Mouse (Mus musculus) myocyte (in vitro differentiated cells): ENCODE data around the gene Tmigd3. TPM values are rescaled to one million over a fixed set of nuclear protein-coding genes. Genes with fewer than 3 reads are reported as not detected.
"Not testable (repeated sequence)": the region's sequence is repeated elsewhere in the genome, so short reads cannot be mapped to it uniquely, and the experiment has no call there.

Experiments
- H3K27me3 ChIP-seq: one replicate; pipeline ENCODE4 v1.6.1; 2011; ENCODE audit not compliant: control insufficient read depth, insufficient read depth, insufficient read length
- H3K36me3 ChIP-seq: one replicate; pipeline ENCODE4 v1.6.1; 2011; ENCODE audit not compliant: control insufficient read depth, insufficient read depth
- H3K4me2 ChIP-seq: one replicate; pipeline ENCODE4 v1.6.1; 2011; ENCODE audit warnings: low read depth, control low read depth
- H3K4me3 ChIP-seq: one replicate; pipeline ENCODE4 v1.5.1; 2011; ENCODE audit warnings: mild to moderate bottlenecking, control low read depth, moderate library complexity
- H3K79me2 ChIP-seq: one replicate; pipeline ENCODE4 v1.6.1; 2011; ENCODE audit not compliant: control insufficient read depth, insufficient read depth
- H3ac ChIP-seq: one replicate; pipeline ENCODE4 v1.6.1; 2011; ENCODE audit not compliant: control insufficient read depth, insufficient read length
- CEBPB ChIP-seq: IDR thresholded peaks from 2 replicates; pipeline ENCODE4 v1.6.1; 2011; ENCODE audit warnings: mild to moderate bottlenecking, moderate library complexity; ENCODE audit not compliant: poor library complexity, insufficient read depth, severe bottlenecking
- E2F4 ChIP-seq: IDR thresholded peaks from one replicate; pipeline ENCODE4 v1.6.1; 2011; ENCODE audit warnings: mild to moderate bottlenecking, control low read depth, moderate library complexity; ENCODE audit not compliant: insufficient read depth
- MAX ChIP-seq: IDR thresholded peaks from one replicate; pipeline ENCODE4 v1.6.1; 2011; ENCODE audit warnings: low read depth, mild to moderate bottlenecking, control low read depth
- MYOD1 ChIP-seq, 3 experiments: IDR thresholded peaks; one replicate each; pipeline ENCODE4 v1.6.1; 2011; ENCODE audit warnings: control low read depth in 2 of 3, low read depth in 2 of 3, mild to moderate bottlenecking in 2 of 3, moderate library complexity in 1 of 3; ENCODE audit not compliant: insufficient read length in 2 of 3, control insufficient read depth in 1 of 3
- MYOG ChIP-seq, 3 experiments: IDR thresholded peaks; one replicate each; pipeline ENCODE4 v1.6.1; 2011; ENCODE audit warnings: control low read depth in 2 of 3, low read depth in 2 of 3, mild to moderate bottlenecking in 2 of 3; ENCODE audit not compliant: insufficient read length in 2 of 3, control insufficient read depth in 1 of 3, insufficient read depth in 1 of 3
- POLR2A ChIP-seq: IDR thresholded peaks from one replicate; pipeline ENCODE4 v1.6.1; 2011; ENCODE audit warnings: low read depth, mild to moderate bottlenecking, control low read depth, moderate library complexity; ENCODE audit not compliant: insufficient read length
- POLR2AphosphoS2 ChIP-seq: IDR thresholded peaks from one replicate; pipeline ENCODE4 v1.6.1; 2011; ENCODE audit warnings: low read depth, control low read depth; ENCODE audit not compliant: insufficient read length
- REST ChIP-seq: IDR thresholded peaks from one replicate; pipeline ENCODE4 v1.6.1; 2011; ENCODE audit warnings: mild to moderate bottlenecking, control low read depth, moderate library complexity; ENCODE audit not compliant: insufficient read depth, insufficient read length
- SRF ChIP-seq: IDR thresholded peaks from one replicate; pipeline ENCODE4 v1.6.1; 2011; ENCODE audit warnings: low read depth; ENCODE audit not compliant: control insufficient read depth, insufficient read length
- TCF12 ChIP-seq: IDR thresholded peaks from one replicate; pipeline ENCODE4 v1.6.1; 2011; ENCODE audit warnings: mild to moderate bottlenecking, control low read depth; ENCODE audit not compliant: poor library complexity, insufficient read depth, severe bottlenecking
- TCF3 ChIP-seq: IDR thresholded peaks from one replicate; pipeline ENCODE4 v1.6.1; 2011; ENCODE audit warnings: low read depth, control low read depth; ENCODE audit not compliant: insufficient read length
- USF1 ChIP-seq: IDR thresholded peaks from one replicate; pipeline ENCODE4 v1.6.1; 2011; ENCODE audit warnings: low read depth, mild to moderate bottlenecking, control low read depth, moderate library complexity
- polyA plus RNA-seq: library from polyadenylated mRNA; unstranded; fragments of >200 nt; fragmentation: generic; extraction: Trizol; gene quantifications from one replicate; pipeline ENCODE4 v1.2.1, GENCODE M21; 2012; ENCODE audit warnings: missing spikeins

Gene Tmigd3
- polyA plus RNA-seq, 1 experiment, result 0.48 TPM

DNA sequence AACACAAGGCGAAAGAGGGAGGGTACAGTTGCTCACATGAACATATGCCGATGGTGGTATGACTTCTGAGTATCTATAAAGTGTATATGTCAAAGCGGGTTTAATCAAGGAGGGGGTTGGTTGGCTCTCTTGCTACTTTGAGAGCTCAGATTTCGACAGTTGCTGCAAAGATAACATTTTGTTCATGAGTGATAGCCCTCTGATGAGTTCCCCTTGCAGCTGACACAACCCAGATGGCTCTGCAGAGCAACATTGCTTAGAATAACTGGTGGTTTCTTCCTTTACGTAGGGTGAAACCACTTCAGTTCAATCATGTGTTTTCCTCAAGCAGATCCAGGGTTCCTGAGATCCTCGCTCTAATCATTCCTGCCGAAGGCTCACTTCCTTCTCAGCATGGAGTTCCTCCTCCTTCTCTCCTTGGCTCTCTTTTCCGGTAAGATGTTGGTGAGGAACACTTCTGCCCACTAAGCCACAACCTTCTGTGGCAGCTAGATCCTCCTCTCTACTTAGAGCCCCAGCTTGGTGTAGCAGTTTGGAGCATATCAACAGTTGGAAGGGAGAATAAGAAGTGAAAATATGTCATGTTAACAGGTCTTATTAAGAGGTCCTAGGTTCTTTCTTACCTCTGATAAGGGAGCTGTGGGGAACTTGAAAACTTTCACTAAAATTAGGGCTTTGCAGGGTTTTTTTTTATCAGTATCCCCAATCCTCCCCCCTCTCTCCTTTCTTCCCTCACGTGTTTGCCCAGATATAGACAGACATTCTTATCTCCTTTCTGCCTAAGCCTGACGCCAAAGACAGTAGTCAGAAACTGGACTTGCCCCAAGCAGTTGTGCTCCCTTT lies 43.4 kb downstream of the Tmigd3 start:
- no peak for TF ChIP-seq MYOD1 (IDR thresholded peaks at IDR 0.05; ENCODE audit: control insufficient read depth in 1 of 3, insufficient read length in 2 of 3, low read depth in 2 of 3)
- no peak for TF ChIP-seq USF1
- no peak for TF ChIP-seq MAX
- TF ChIP-seq TCF3, result no peak
- TF ChIP-seq CEBPB, result no peak
- TF ChIP-seq POLR2A, result no peak
- TF ChIP-seq MYOG (IDR thresholded peaks at IDR 0.05; ENCODE audit: control insufficient read depth in 1 of 3, insufficient read depth in 1 of 3, insufficient read length in 2 of 3, low read depth in 2 of 3), result no peak
- no peak for TF ChIP-seq TCF12
- TF ChIP-seq E2F4, result no peak
- no peak for TF ChIP-seq POLR2AphosphoS2
- no peak for TF ChIP-seq SRF
- TF ChIP-seq REST, result no peak
- H3K27me3 ChIP-seq, result no peaks in the 10 kb centered on the region
- H3K4me3 ChIP-seq, result no peak overlapping the region
- peak overlapping the region; percentile 40 for H3K4me2 ChIP-seq
- H3K79me2 ChIP-seq, result no peaks in the 10 kb centered on the region
- no peaks in the 10 kb centered on the region for H3K36me3 ChIP-seq
- H3ac ChIP-seq, result no peak overlapping the region

GRCm38 (mm10) chr3:105915281-105915680 lies 44.6 kb downstream of the Tmigd3 start:
- Histone ChIP-seq H3K36me3 (no peaks in the 10 kb centered on the region), H3K4me2 (no peak overlapping the region), H3K27me3 (no peaks in the 10 kb centered on the region), H3ac (no peak overlapping the region), H3K79me2 (no peaks in the 10 kb centered on the region), H3K4me3 (no peak overlapping the region)
- TF ChIP-seq MYOD1 (IDR thresholded peaks at IDR 0.05; ENCODE audit: control insufficient read depth in 1 of 3, insufficient read length in 2 of 3, low read depth in 2 of 3), result no peak
- TF ChIP-seq USF1, result no peak
- TF ChIP-seq SRF, result no peak
- TF ChIP-seq CEBPB, result no peak
- no peak for TF ChIP-seq POLR2AphosphoS2
- TF ChIP-seq E2F4, result no peak
- TF ChIP-seq TCF12, result no peak
- no peak for TF ChIP-seq POLR2A
- TF ChIP-seq MAX, result no peak
- TF ChIP-seq REST, result no peak

DNA sequence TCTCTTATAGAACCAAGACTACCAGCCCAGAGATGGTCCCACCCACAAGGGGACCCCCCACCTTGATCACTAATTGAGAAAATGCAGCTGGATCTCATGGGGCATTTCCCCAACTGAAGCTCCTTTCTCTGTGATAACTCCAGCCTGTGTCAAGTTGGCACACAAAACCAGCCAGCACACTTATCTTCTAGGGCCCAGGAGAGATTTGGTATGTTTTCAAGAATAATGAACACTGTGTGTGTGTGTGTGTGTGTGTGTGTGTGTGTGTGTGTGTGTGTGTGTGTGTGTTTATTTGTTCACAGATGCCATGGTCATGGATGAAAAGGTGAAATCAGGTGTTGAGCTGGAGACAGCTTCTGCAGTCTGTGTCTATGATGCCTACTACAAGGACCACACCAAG lies 45.8 kb downstream of the Tmigd3 start:
- H3K79me2 ChIP-seq, H3K4me2 ChIP-seq: not testable (repeated sequence)

GRCm38 (mm10) chr3:105917656-105918354 lies 47.1 kb downstream of the Tmigd3 start:
- Histone ChIP-seq H3K4me3 (no peak overlapping the region), H3K79me2 (no peaks in the 10 kb centered on the region), H3ac (no peak overlapping the region), H3K36me3 (no peaks in the 10 kb centered on the region), H3K4me2 (no peak overlapping the region), H3K27me3 (no peaks in the 10 kb centered on the region)
- TF ChIP-seq MYOG (IDR thresholded peaks at IDR 0.05; ENCODE audit: control insufficient read depth in 1 of 3, insufficient read depth in 1 of 3, insufficient read length in 2 of 3, low read depth in 2 of 3) (no peak), USF1 (peak; percentile 50)

More for the DNA sequence above, 45.8 kb downstream of the Tmigd3 start:
- not testable (repeated sequence) for H3K27me3 ChIP-seq, H3K4me3 ChIP-seq, H3K36me3 ChIP-seq, H3ac ChIP-seq

- no peaks in the 10 kb centered on the region for H3K79me2 ChIP-seq
- H3K36me3 ChIP-seq, result no peaks in the 10 kb centered on the region
- no peak overlapping the region for H3K4me2 ChIP-seq
- no peaks in the 10 kb centered on the region for H3K27me3 ChIP-seq
- TF ChIP-seq TCF3 (no peak), TCF12 (no peak), MYOG (IDR thresholded peaks at IDR 0.05; ENCODE audit: control insufficient read depth in 1 of 3, insufficient read depth in 1 of 3, insufficient read length in 2 of 3, low read depth in 2 of 3) (no peak), SRF (no peak), MYOD1 (IDR thresholded peaks at IDR 0.05; ENCODE audit: control insufficient read depth in 1 of 3, insufficient read length in 2 of 3, low read depth in 2 of 3) (no peak), MAX (no peak), CEBPB (no peak), USF1 (no peak)
- H3ac ChIP-seq, result no peak overlapping the region
- H3K4me3 ChIP-seq, result no peak overlapping the region
Measured at GRCm38 (mm10) chr3:105918355-105918745, 47.6 kb downstream of the Tmigd3 start.

- not testable (repeated sequence) for H3ac ChIP-seq
Measured at GRCm38 (mm10) chr3:105920743-105921142, 50.0 kb downstream of the Tmigd3 start.

More at GRCm38 (mm10) chr3:105920743-105921142, 50.0 kb downstream of the Tmigd3 start:
- H3K4me2 ChIP-seq, H3K36me3 ChIP-seq, H3K79me2 ChIP-seq, H3K27me3 ChIP-seq, H3K4me3 ChIP-seq: not testable (repeated sequence)
